Mouse (Mus musculus): Measurements from ENCODE around the gene St3gal3.

- TF ChIP-seq CTCF (IDR thresholded peaks at IDR 0.05; ENCODE audit: insufficient read depth, low read length) (no peak), POLR2A (IDR thresholded peaks at IDR 0.05; ENCODE audit: borderline replicate concordance, extremely low read depth, low read depth, low read length) (no peak)
Measured at GRCm38 (mm10) chr4:118038023-118038422, 96.7 kb downstream of the St3gal3 start.
